Mouse (Mus musculus) small intestine, adult 2 months (tissue): ENCODE data around the gene Mrgprh.

ENCODE experiments used
- CTCF ChIP-seq: fragments of 200-500 bp; IDR thresholded peaks from 2 replicates; pipeline ENCODE4 v1.5.1; 2012; ENCODE audit warnings: low read depth, mild to moderate bottlenecking, control low read depth, inconsistent platforms, low read length, moderate library complexity, mixed read lengths; ENCODE audit not compliant: insufficient replicate concordance, insufficient read length; ENCODE audit errors: extremely low read depth
- POLR2A ChIP-seq: fragments of 200-500 bp; IDR thresholded peaks from 2 replicates; pipeline ENCODE4 v1.6.1; 2012; ENCODE audit warnings: low read depth, mild to moderate bottlenecking, control low read depth, inconsistent platforms, low read length, moderate library complexity

DNA sequence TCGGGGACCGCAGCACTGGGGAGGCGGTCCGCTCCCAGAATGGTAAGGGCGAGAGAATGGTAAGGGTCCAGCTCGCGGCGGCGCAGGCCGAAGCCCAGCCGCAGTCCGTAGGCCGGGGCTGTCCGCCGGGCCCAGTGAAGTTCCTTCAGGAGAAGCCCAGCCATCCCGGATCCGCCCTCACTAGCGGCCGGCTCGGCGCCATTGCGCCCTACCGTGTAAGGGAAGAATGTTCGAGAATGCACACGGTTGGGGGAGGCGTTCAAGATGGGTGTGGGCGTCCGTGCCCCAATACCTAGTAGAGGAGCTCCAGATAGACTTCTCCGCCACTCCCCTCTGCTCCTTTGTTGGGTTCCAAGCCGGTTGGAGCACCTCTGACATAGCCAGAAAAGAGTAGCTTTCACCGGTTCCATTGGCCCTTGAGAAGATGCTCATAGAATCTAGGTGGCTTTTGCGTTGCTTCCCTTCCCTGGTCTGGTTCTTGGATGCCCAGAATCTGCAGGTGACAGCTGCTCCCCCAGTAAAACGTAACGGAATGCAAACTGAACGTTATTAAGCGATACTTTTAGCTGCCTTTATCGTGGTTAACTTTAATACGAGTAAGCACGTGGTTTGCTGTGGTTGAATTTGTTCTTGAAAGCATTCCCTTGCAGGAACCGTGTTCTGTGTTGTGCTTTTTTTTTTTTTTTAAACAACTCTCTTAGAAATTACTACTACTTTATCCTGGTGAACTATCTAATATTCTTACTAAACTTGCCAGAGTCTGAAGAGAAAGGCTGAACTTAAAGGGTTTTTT lies 41.0 kb downstream of the Mrgprh start:
- TF ChIP-seq CTCF, result no peak
- TF ChIP-seq POLR2A, result no peak
